Mouse (Mus musculus) kidney, postnatal 36 days (tissue): ENCODE results near the gene Gm9639.
"Not testable (repeated sequence)": the region's sequence is repeated elsewhere in the genome, so short reads cannot be mapped to it uniquely, and the experiment has no call there.

Experiments used
- DNase-seq, 2 experiments: peaks; one replicate each; pipeline ENCODE4 v3.0.0; 2021 to 2022; ENCODE audit warnings: mixed read lengths in 2 of 2

Gene Gm9639

GRCm38 (mm10) chr10:77794976-77795375, at the start of gene Gm9639:
Gene Gm9639, minus strand, starts transcription at chr10:77795076.
- no peak for DNase-seq

GRCm38 (mm10) chr10:77839006-77839405, 44.1 kb upstream of the Gm9639 start:
- no peak for DNase-seq

DNA sequence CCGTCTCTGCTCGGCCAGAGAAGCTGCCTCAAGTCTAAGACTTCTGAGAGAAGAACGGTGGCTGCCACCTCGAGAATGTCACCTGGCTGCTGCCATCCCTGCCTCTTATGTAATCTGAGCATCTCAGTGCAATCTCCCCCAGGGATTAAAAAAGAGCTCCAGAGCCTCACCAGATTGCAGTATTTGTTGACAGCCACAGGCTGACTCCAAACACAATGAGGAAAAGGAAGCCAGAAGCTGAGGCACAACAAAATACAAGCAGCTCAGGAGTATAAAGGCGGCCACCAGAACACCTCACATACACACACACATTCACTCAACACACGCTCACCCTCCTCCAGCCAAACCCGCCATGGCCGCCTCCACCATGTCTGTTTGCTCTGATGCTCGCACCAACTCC, 40.8 kb upstream of the Gm9639 start, which contains the start of gene Krtap10-10:
TSS of gene Krtap10-10 (plus strand) at position 301 of the 400 bp plus-strand sequence.
- no peak for DNase-seq

- no peak for DNase-seq
These were observed 32.1 kb upstream of the Gm9639 start, which contains the start of gene Krtap10-4 for GRCm38 (mm10) chr10:77826951-77827350. Gene Krtap10-4, minus strand, starts transcription at chr10:77827095.

GRCm38 (mm10) chr10:77819203-77819602, 24.3 kb upstream of the Gm9639 start:
- DNase-seq = no peak

GRCm38 (mm10) chr10:77818523-77818922, 23.6 kb upstream of the Gm9639 start:
- no peak for DNase-seq

GRCm38 (mm10) chr10:77815514-77815913, 20.6 kb upstream of the Gm9639 start:
- peak; percentile 3 to 53 for DNase-seq

- no peak for DNase-seq
These were observed 19.5 kb upstream of the Gm9639 start, which contains the start of gene Gm2696 for GRCm38 (mm10) chr10:77814382-77814781. Gene Gm2696, plus strand, starts transcription at chr10:77814682.

DNA sequence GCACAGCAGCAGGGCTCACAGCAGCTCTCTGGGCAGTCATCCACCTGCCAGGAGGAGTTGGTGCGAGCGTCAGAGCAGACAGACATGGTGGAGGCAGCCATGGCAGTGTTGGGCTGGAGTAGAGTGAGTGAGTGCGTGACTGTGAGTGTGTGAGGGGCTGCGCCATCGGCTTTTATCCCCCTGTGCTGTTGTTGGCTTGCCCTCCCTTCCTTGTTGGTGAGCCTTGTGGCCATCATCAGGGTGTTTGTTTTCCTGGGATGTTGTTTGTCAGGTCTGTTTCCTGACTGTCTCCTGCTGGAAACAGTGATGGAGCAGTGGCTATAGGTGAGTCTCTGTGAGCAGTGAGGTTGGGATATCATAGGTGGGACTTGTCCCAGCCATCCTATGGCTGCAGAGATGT, 16.9 kb upstream of the Gm9639 start, which contains the start of gene Gm9507:
TSS of gene Gm9507 (minus strand) at position 101 of the 400 bp plus-strand sequence.
- no peak for DNase-seq

DNA sequence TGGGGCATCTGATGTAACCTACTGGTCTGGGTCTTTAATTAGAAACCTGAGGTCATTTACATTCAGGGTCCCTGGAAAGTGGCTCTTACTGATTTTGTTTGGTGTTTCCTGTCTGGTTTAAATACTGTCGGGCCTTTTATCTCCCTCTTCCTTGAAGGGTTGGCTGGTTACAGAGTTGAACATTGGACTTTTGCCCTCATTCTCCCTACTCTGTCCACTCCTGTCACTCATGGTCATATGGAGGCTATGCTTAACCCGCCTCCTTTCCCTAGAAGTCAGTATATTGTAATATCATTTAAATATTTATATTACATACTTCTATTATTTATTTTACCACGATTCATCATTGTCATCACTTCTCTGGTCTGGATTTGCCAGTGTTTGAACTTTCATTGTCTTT, 9.2 kb upstream of the Gm9639 start:
- DNase-seq = no peak

DNA sequence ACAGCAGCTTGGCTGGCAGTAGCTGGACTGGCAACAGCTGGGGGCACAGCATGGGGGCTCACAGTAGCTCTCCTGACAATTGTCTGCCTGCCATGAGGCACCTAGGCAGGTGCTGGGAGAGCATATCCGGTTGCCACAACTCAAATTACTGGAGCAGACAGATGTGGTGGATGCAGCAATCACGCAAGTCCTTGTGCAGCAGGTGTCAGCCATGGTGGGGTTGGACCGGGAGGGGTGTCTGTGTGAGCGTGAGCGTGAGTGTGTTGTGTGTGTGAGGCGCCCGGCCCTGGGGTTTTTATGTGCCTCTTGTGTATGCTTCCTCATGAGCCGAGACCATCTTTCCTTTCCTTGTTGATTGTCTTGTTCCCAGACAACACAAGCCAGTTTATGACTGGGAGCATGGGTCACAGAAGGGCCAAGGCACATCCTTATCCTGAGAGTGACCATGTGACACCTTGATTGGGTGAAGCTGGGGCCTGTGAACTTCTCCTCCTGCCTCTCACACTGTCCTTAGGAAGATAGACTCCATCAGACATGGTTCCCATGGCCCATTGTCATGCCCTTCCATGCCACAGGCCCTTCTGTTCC, 4.1 kb upstream of the Gm9639 start, which contains the start of gene Gm19668:
TSS of gene Gm19668 (minus strand) at position 213 of the 588 bp plus-strand sequence.
- no peak for DNase-seq

DNA sequence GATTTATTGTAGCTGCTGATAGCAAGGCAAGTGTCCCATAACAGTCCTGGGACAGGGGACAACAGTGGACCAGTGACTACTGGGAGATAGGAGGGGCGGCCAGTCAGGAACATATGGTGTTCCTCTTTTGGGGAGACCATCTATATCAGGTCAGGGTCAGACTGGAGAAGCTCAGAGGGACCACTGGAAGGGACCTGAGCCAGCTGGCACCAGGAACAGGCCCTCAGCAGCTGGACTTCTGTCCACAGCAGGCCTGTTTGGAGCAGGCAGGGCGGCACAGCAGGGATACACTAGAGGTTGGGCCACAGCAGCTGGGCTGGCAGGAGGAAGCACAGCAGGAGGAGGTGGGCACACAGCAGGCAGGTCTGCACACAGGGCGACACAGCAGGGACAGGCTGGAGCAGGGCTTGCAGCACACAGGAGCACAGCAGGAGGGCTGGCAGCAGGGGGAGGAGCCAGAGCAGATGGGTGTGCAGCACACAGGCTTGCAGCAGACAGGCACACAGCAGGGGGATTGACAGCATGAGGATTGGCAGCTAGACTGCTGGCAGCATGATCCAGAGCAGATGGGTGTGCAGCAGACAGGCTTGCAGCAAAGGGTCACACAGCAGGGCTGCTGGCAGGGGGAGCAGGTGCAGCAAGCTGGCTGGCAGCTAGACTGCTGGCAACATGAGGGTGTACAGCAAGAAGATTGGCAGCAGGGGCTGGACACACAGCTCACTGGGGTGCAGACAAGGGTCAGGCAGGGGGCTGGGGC, 3.5 kb upstream of the Gm9639 start:
- DNase-seq = not testable (repeated sequence)

DNA sequence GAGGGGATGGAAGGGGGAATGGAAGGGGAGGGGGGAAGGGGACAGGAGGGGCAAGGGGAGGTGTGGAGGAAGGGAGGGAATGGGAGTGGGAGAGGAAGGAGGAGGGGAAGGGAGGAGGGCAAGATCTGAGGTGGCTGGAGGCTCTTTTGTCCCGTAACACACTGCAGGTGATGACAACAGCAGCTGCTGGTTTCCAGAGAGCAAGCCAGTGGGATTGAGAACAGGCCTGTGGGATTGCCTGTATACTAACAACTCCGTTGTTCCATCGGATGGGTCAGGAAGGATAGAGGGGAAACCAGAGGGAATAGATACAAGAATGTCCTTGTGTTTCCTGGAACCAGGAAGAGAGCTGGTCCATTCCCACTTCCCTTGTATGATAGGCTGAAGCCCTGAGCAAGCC, 2.8 kb upstream of the Gm9639 start:
- DNase-seq = no peak

DNA sequence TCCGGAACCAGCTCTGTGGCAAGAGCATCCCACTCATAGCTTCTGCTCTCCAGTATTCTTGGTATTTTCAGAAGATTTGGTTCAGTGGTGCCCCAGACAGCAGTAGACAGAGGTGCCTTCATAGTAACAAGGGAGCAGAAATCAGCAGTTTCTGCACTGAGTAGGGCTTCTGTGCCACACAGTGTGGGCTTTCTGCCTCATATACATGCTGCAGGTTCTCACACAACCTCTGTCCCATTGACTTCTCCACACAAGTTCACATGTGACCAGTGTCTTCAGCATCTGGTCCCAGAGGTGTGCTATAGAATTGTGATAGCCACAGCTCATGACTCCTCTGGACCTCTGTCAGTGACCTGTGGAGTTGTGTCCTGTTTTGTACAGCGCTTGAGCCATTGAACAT, 6.3 kb downstream of the Gm9639 start:
- no peak for DNase-seq

DNA sequence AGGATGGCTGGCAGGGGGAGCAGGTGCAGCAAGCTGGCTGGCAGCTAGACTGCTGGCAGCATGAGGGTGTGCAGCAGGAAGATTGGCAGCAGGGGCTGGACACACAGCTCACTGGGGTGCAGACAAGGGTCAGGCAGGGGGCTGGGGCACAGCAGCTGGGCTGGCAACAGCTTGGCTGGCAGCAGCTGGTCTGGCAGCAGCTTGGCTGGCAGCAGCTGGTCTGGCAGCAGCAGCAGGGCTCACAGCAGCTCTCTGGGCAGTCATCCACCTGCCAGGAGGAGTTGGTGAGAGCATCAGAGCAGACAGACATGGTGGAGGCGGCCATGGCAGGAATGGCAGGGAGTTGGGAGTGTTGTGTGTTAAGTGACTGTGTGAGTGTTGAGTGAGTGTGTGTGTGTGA, 7.0 kb downstream of the Gm9639 start, which contains the start of gene Gm7137:
TSS of gene Gm7137 (minus strand) at position 325 of the 400 bp plus-strand sequence.
- DNase-seq = not testable (repeated sequence)

GRCm38 (mm10) chr10:77783396-77783795, 11.5 kb downstream of the Gm9639 start:
- not testable (repeated sequence) for DNase-seq

GRCm38 (mm10) chr10:77782442-77782841, 12.4 kb downstream of the Gm9639 start, which contains the start of gene Gm3250:
Gene Gm3250, minus strand, starts transcription at chr10:77782542.
- DNase-seq = not testable (repeated sequence)

- not testable (repeated sequence) for DNase-seq
These were observed 18.0 kb downstream of the Gm9639 start, which contains the start of gene Gm7138 for GRCm38 (mm10) chr10:77776844-77777243. Gene Gm7138, minus strand, starts transcription at chr10:77776944.

DNA sequence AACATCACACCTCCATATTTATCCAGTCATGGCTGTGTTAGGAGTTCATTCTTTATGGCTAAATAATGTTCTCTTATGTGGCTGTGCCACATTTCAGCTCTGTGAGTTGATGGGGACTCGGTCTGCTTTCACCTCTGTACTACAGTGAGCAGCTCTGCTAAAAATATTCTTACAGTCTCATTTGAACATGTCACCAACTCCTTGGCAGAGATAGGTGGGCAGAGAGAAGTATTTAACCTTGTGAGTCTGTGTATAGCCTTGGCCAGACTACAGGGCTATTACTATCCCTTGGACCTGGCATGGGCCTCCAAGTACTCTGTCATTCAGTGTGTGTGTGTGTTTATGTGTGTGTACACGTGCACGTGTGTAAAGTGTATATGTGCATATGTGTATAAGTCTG, 22.7 kb downstream of the Gm9639 start:
- DNase-seq = not testable (repeated sequence)

- not testable (repeated sequence) for DNase-seq
These were observed 23.7 kb downstream of the Gm9639 start, which contains the start of gene Gm3238 for GRCm38 (mm10) chr10:77771225-77771624. Gene Gm3238, minus strand, starts transcription at chr10:77771325.

GRCm38 (mm10) chr10:77769727-77770126, 25.1 kb downstream of the Gm9639 start:
- DNase-seq = no peak

DNA sequence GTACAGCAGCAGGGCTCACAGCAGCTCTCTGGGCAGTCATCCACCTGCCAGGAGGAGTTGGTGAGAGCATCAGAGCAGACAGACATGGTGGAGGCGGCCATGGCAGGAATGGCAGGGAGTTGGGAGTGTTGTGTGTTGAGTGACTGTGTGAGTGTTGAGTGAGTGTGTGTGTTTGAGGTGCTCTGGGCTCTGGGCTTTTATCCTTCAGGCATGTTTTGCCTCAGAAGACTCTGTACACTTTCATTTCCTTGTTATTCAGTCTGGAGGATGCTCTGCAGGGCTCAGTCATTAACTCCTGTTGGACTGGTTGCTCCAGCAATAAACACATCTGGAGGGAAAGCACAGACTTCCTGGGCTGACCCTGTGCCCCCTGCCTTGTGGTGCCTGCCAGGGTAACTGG, 35.3 kb downstream of the Gm9639 start, which contains the start of gene Gm3233:
TSS of gene Gm3233 (minus strand) at position 101 of the 400 bp plus-strand sequence.
- not testable (repeated sequence) for DNase-seq

- DNase-seq = no peak
These were observed 41.4 kb downstream of the Gm9639 start for GRCm38 (mm10) chr10:77753448-77753847.
